Mouse (Mus musculus): ENCODE data around the gene Ndrg4. TPM values are rescaled to one million over a fixed set of nuclear protein-coding genes. Genes with fewer than 3 reads are reported as not detected.

The Ndrg4 gene
- polyA plus RNA-seq, 1 experiment from 2014 or later, result 13.1 TPM

GRCm38 (mm10) chr8:95694631-95695030 lies 17.9 kb downstream of the Ndrg4 start:
- Histone ChIP-seq H3K4me2 (replicated peaks; ENCODE audit: low read depth) (no peak overlapping the region), H3K27ac (ENCODE audit: low read depth, low read length) (no peak overlapping the region), H3K9ac (ENCODE audit: low read depth, low read length) (no peak overlapping the region), H3K9me3 (ENCODE audit: control insufficient read depth) (no peaks in the 10 kb centered on the region), H3K36me3 (ENCODE audit: control insufficient read depth, insufficient read depth) (no peaks in the 10 kb centered on the region), H3K4me3 (ENCODE audit: low read depth, low read length) (no peak overlapping the region), H3K4me1 (replicated peaks; ENCODE audit: control insufficient read depth, insufficient read depth, low read length) (no peaks in the 10 kb centered on the region), H3K27me3 (replicated peaks; ENCODE audit: control insufficient read depth, insufficient read depth, low read length) (peaks cover 22% of the 10 kb centered on the region; the same call in 1 of the 2 replicates)
- no peak for TF ChIP-seq CTCF (IDR thresholded peaks at IDR 0.05; ENCODE audit: low read depth)
- ATAC-seq, result no peak
- WGBS, result 20% methylated on average over 6 of the region's 6 CpGs

- Histone ChIP-seq H3K36me3 (ENCODE audit: control insufficient read depth, insufficient read depth) (no peaks in the 10 kb centered on the region), H3K9me3 (ENCODE audit: control insufficient read depth) (no peaks in the 10 kb centered on the region), H3K9ac (ENCODE audit: low read depth, low read length) (no peak overlapping the region), H3K27ac (ENCODE audit: low read depth, low read length) (no peak overlapping the region), H3K4me2 (replicated peaks; ENCODE audit: low read depth) (no peak overlapping the region), H3K4me3 (ENCODE audit: low read depth, low read length) (no peak overlapping the region), H3K4me1 (replicated peaks; ENCODE audit: control insufficient read depth, insufficient read depth, low read length) (no peaks in the 10 kb centered on the region), H3K27me3 (replicated peaks; ENCODE audit: control insufficient read depth, insufficient read depth, low read length) (peaks cover 31% of the 10 kb centered on the region; the same call in 1 of the 2 replicates)
- no peak for ATAC-seq
- TF ChIP-seq CTCF (IDR thresholded peaks at IDR 0.05; ENCODE audit: low read depth), result no peak
- 59% methylated on average over 8 of the region's 8 CpGs for WGBS
Measured at GRCm38 (mm10) chr8:95696661-95697060, 19.9 kb downstream of the Ndrg4 start.

GRCm38 (mm10) chr8:95697128-95697527 lies 20.3 kb downstream of the Ndrg4 start:
- Histone ChIP-seq H3K36me3 (ENCODE audit: control insufficient read depth, insufficient read depth) (no peaks in the 10 kb centered on the region), H3K4me1 (replicated peaks; ENCODE audit: control insufficient read depth, insufficient read depth, low read length) (no peaks in the 10 kb centered on the region), H3K4me2 (replicated peaks; ENCODE audit: low read depth) (no peak overlapping the region), H3K4me3 (ENCODE audit: low read depth, low read length) (no peak overlapping the region), H3K27ac (ENCODE audit: low read depth, low read length) (no peak overlapping the region), H3K9ac (ENCODE audit: low read depth, low read length) (no peak overlapping the region), H3K9me3 (ENCODE audit: control insufficient read depth) (no peaks in the 10 kb centered on the region), H3K27me3 (replicated peaks; ENCODE audit: control insufficient read depth, insufficient read depth, low read length) (peaks cover 31% of the 10 kb centered on the region; the same call in 1 of the 2 replicates)
- WGBS, result 1% methylated on average over 11 of the region's 11 CpGs
- peak; percentile 45; the same call in 1 of the 2 replicates for ATAC-seq
- TF ChIP-seq CTCF (IDR thresholded peaks at IDR 0.05; ENCODE audit: low read depth), result peak; percentile 98

- ATAC-seq, result no peak
- no peaks in the 10 kb centered on the region for H3K36me3 ChIP-seq (ENCODE audit: control insufficient read depth, insufficient read depth)
- no peak for TF ChIP-seq CTCF (IDR thresholded peaks at IDR 0.05; ENCODE audit: low read depth)
- no peaks in the 10 kb centered on the region for H3K9me3 ChIP-seq (ENCODE audit: control insufficient read depth)
- no peak overlapping the region for H3K9ac ChIP-seq (ENCODE audit: low read depth, low read length)
- no peak overlapping the region for H3K4me2 ChIP-seq (replicated peaks; ENCODE audit: low read depth)
- H3K4me3 ChIP-seq (ENCODE audit: low read depth, low read length), result no peak overlapping the region
- 26% methylated on average over 6 of the region's 6 CpGs for WGBS
- H3K4me1 ChIP-seq (replicated peaks; ENCODE audit: control insufficient read depth, insufficient read depth, low read length), result peaks cover 6% of the 10 kb centered on the region; the same call in 1 of the 2 replicates
- peaks cover 31% of the 10 kb centered on the region; the same call in 1 of the 2 replicates for H3K27me3 ChIP-seq (replicated peaks; ENCODE audit: control insufficient read depth, insufficient read depth, low read length)
- no peak overlapping the region for H3K27ac ChIP-seq (ENCODE audit: low read depth, low read length)
Measured at GRCm38 (mm10) chr8:95698179-95698578, 21.4 kb downstream of the Ndrg4 start.

GRCm38 (mm10) chr8:95700282-95700681 lies 23.5 kb downstream of the Ndrg4 start:
- 69% methylated on average over 9 of the region's 9 CpGs for WGBS
- no peak overlapping the region for H3K9ac ChIP-seq (ENCODE audit: low read depth, low read length)
- H3K4me3 ChIP-seq (ENCODE audit: low read depth, low read length), result no peak overlapping the region
- H3K27ac ChIP-seq (ENCODE audit: low read depth, low read length), result no peak overlapping the region
- no peak for ATAC-seq
- H3K4me2 ChIP-seq (replicated peaks; ENCODE audit: low read depth), result no peak overlapping the region
- H3K4me1 ChIP-seq (replicated peaks; ENCODE audit: control insufficient read depth, insufficient read depth, low read length), result peaks cover 11% of the 10 kb centered on the region; the same call in 1 of the 2 replicates
- no peaks in the 10 kb centered on the region for H3K36me3 ChIP-seq (ENCODE audit: control insufficient read depth, insufficient read depth)
- no peaks in the 10 kb centered on the region for H3K9me3 ChIP-seq (ENCODE audit: control insufficient read depth)
- TF ChIP-seq CTCF (IDR thresholded peaks at IDR 0.05; ENCODE audit: low read depth), result no peak
- H3K27me3 ChIP-seq (replicated peaks; ENCODE audit: control insufficient read depth, insufficient read depth, low read length), result peaks cover 22% of the 10 kb centered on the region; the same call in 1 of the 2 replicates

- H3K36me3 ChIP-seq (ENCODE audit: control insufficient read depth, insufficient read depth), result no peaks in the 10 kb centered on the region
- H3K4me2 ChIP-seq (replicated peaks; ENCODE audit: low read depth), result no peak overlapping the region
- H3K27me3 ChIP-seq (replicated peaks; ENCODE audit: control insufficient read depth, insufficient read depth, low read length), result peaks cover 17% of the 10 kb centered on the region; the same call in 1 of the 2 replicates
- 77% methylated on average over 4 of the region's 4 CpGs for WGBS
- H3K4me3 ChIP-seq (ENCODE audit: low read depth, low read length), result no peak overlapping the region
- H3K27ac ChIP-seq (ENCODE audit: low read depth, low read length), result no peak overlapping the region
- H3K9ac ChIP-seq (ENCODE audit: low read depth, low read length), result no peak overlapping the region
- TF ChIP-seq CTCF (IDR thresholded peaks at IDR 0.05; ENCODE audit: low read depth), result no peak
- H3K9me3 ChIP-seq (ENCODE audit: control insufficient read depth), result no peaks in the 10 kb centered on the region
- ATAC-seq, result no peak
- peaks cover 11% of the 10 kb centered on the region; the same call in 1 of the 2 replicates for H3K4me1 ChIP-seq (replicated peaks; ENCODE audit: control insufficient read depth, insufficient read depth, low read length)
Measured at GRCm38 (mm10) chr8:95701809-95702208, 25.0 kb downstream of the Ndrg4 start.

All from intestine, postnatal 0 days (tissue).